Mouse (Mus musculus) heart, embryonic 12.5 days (tissue): ENCODE data around the gene App. TPM values are rescaled to one million over a fixed set of nuclear protein-coding genes. Genes with fewer than 3 reads are reported as not detected.

Experiments used
- ATAC-seq: fragments of 200-750 bp; cut with Nextera tagmentation; 2 replicates; pipeline ENCODE4 v1.8.0; 2017; ENCODE audit warnings: moderate TSS enrichment, moderate library complexity; ENCODE audit not compliant: insufficient number of reproducible peaks, low FRiP score
- H3K27ac ChIP-seq: fragments of 300-500 bp; sonication (generic); 2 replicates; pipeline ENCODE4 v1.5.1; 2016; ENCODE audit warnings: mild to moderate bottlenecking, moderate library complexity; ENCODE audit not compliant: poor library complexity, severe bottlenecking
- H3K27me3 ChIP-seq: fragments of 300-500 bp; sonication (generic); replicated peaks from 2 replicates; pipeline ENCODE4 v1.6.1; 2016; ENCODE audit warnings: mild to moderate bottlenecking, moderate library complexity
- H3K36me3 ChIP-seq: fragments of 300-500 bp; sonication (generic); 2 replicates; pipeline ENCODE4 v1.6.1; 2016; ENCODE audit warnings: mild to moderate bottlenecking, moderate library complexity
- H3K4me1 ChIP-seq: fragments of 300-500 bp; sonication (generic); replicated peaks from 2 replicates; pipeline ENCODE4 v1.6.1; 2016; ENCODE audit warnings: mild to moderate bottlenecking
- H3K4me2 ChIP-seq: fragments of 300-500 bp; sonication (generic); 2 replicates; pipeline ENCODE4 v1.6.1; 2016; ENCODE audit warnings: mild to moderate bottlenecking, moderate library complexity
- H3K4me3 ChIP-seq: fragments of 300-500 bp; sonication (generic); 2 replicates; pipeline ENCODE4 v1.5.1; 2016; ENCODE audit warnings: mild to moderate bottlenecking
- H3K9ac ChIP-seq: fragments of 300-500 bp; sonication (generic); 2 replicates; pipeline ENCODE4 v1.6.1; 2016; ENCODE audit warnings: mild to moderate bottlenecking, moderate library complexity
- H3K9me3 ChIP-seq: fragments of 300-500 bp; sonication (generic); replicated peaks from 2 replicates; pipeline ENCODE4 v1.6.1; 2016; ENCODE audit warnings: mild to moderate bottlenecking, moderate library complexity
- WGBS: fragments of 180-500 bp; shearing (Covaris S2); methylation state at CpG from one replicate; pipeline ENCODE4 v1.1.7; 2016; 5-methylcytosine and 5-hydroxymethylcytosine counted together
- polyA plus RNA-seq: library from polyadenylated mRNA; unstranded; fragments of >200 nt; fragmentation: Nextera tagmentation; extraction: Ambion mirVana; gene quantifications from 2 replicates; pipeline ENCODE4 v1.2.1, GENCODE M21; 2016

The App gene
- polyA plus RNA-seq, 1 experiment from 2014 or later, result 202 TPM

DNA sequence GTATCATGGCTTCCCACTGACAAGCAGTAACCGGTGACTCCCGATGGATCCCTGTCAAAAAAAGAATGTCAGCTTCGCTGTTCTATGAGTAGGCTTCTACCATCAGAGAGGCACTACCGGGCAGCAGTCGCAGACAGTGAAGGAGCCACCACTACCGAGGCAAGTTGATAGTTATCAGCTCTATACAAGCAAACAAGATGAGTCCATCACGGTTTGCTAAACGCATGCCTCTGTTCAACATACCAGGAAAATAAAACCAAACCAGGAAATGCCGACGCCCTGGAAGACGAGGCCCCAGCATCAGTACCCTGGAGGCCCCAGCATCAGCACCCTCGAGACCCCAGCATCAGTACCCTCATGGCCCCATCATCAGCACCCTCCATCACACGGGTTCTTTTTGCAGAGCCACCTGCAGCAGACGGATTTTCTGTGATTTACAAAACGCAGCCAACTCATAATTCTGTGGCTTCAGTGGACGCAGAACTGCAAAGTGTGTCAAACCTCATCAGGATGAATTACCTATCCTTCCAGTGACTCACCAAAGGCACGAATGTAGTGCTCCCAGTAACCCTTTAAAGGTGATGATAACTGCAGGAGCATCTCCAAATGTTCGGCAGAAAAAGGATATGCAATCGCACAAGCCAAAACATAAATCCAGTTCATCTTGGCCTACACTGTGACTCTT, 2.6 kb downstream of the App start:
- Histone ChIP-seq H3K9ac (0 out of 2 replicates have a peak overlapping the region, but pooled peaks have one; percentile 51), H3K4me1 (peaks cover 24% of the 10 kb centered on the region), H3K27ac (0 out of 2 replicates have a peak overlapping the region, but pooled peaks have one; percentile 27), H3K27me3 (no peaks in the 10 kb centered on the region), H3K9me3 (no peaks in the 10 kb centered on the region), H3K4me2 (peak overlapping the region; percentile 63), H3K4me3 (peak overlapping the region; percentile 2; the same call in 1 of the 2 replicates), H3K36me3 (peaks cover 17% of the 10 kb centered on the region)
- 44% methylated on average over 19 of the region's 19 CpGs for WGBS
- no peak for ATAC-seq

DNA sequence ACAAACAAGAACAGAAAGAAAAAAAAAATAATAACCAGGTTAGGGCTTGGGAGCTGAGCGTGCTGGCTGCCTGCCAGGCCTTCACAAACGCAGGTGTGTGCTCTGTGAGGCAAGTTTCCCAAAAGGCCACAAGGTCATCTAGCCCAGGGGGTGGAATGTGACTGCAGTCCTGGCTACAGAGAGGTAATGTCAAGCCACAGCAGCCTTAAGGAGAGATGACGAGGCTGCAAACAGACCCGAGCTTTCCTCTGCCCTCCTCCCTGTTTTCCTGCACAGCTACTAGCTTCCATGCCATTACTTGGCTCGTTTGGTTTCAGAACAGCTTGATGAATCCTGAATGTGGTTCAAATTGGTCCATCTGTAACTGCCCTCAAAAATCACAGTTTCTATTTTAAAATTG, 4.7 kb downstream of the App start:
- H3K27ac ChIP-seq, result no peak overlapping the region
- no peaks in the 10 kb centered on the region for H3K27me3 ChIP-seq
- no peak overlapping the region for H3K4me2 ChIP-seq
- no peak overlapping the region for H3K9ac ChIP-seq
- 39% methylated on average over 5 of the region's 5 CpGs for WGBS
- peaks cover 27% of the 10 kb centered on the region for H3K4me1 ChIP-seq
- H3K4me3 ChIP-seq, result no peak overlapping the region
- no peaks in the 10 kb centered on the region for H3K9me3 ChIP-seq
- H3K36me3 ChIP-seq, result peaks cover 17% of the 10 kb centered on the region
- no peak for ATAC-seq

DNA sequence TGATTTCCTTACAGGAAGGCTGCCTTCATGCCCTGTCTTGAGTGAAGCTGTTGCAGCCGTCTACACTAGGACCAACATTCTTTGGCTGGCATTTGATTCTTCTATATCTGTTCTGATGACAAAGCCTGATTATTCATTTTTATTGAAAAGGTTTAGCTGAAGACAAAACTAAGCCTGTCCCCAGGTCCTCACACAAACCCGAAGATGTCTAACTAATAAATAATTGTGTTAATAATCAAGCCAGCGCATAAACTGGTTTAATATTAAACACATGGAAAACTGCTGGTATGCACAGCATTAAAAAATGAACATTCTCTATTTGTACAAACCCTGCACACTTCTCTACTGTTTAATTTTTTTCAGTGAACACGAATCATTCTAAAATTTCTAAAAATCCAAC, 7.4 kb downstream of the App start:
- H3K27ac ChIP-seq, result no peak overlapping the region
- no peak overlapping the region for H3K4me2 ChIP-seq
- no peak for ATAC-seq
- H3K36me3 ChIP-seq, result peaks cover 19% of the 10 kb centered on the region
- H3K9me3 ChIP-seq, result no peaks in the 10 kb centered on the region
- H3K4me1 ChIP-seq, result peaks cover 26% of the 10 kb centered on the region
- H3K27me3 ChIP-seq, result no peaks in the 10 kb centered on the region
- H3K4me3 ChIP-seq, result no peak overlapping the region
- H3K9ac ChIP-seq, result no peak overlapping the region
- WGBS, result 70% methylated on average over 4 of the region's 4 CpGs

DNA sequence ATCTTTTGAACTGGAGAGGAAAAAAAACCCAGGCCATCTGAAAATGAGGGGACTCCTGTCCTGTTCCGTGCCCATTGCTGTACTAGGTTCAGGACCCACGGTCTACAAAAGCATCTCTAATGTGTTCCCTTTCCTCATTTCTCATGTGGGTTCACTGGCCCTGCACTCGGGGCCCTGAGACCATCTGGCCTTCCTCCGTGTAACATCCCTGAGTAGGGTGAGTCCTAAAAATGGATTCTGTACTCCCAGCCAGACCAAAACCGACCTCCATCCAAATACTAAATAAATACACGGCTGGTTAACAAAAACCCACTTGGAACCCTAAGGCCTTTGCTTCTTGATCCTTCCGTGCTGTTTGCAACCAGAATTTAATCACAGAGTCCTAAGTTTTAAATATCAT, 7.9 kb downstream of the App start:
- H3K36me3 ChIP-seq, result peaks cover 19% of the 10 kb centered on the region
- no peak overlapping the region for H3K4me3 ChIP-seq
- no peaks in the 10 kb centered on the region for H3K9me3 ChIP-seq
- peaks cover 21% of the 10 kb centered on the region for H3K4me1 ChIP-seq
- 0 out of 2 replicates have a peak overlapping the region, but pooled peaks have one; percentile 19 for H3K27ac ChIP-seq
- no peak for ATAC-seq
- H3K4me2 ChIP-seq, result no peak overlapping the region
- no peaks in the 10 kb centered on the region for H3K27me3 ChIP-seq
- 74% methylated on average over 7 of the region's 7 CpGs for WGBS
- H3K9ac ChIP-seq, result no peak overlapping the region

DNA sequence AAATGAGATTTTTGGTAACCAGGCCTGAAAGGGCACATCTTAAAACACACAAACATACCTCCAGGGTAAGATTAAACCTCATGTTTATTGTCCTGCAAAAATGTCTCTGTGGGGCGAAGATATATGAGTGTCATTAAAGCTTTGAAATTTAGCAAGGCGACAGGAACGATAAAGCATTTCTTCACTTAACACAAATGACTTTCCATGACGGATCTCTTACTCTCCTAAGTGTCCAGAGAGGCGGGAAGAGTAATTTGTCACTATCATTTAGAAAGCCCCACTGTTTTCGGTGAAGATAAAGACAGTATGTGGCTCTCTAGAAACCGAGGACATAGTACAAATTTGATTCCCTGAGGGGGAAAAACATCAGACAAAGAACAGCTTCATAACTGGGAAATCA, 8.4 kb downstream of the App start:
- no peaks in the 10 kb centered on the region for H3K27me3 ChIP-seq
- H3K27ac ChIP-seq, result no peak overlapping the region
- WGBS, result 53% methylated on average over 7 of the region's 7 CpGs
- no peak for ATAC-seq
- no peak overlapping the region for H3K4me2 ChIP-seq
- H3K9ac ChIP-seq, result no peak overlapping the region
- H3K9me3 ChIP-seq, result no peaks in the 10 kb centered on the region
- H3K36me3 ChIP-seq, result peaks cover 19% of the 10 kb centered on the region
- H3K4me1 ChIP-seq, result peaks cover 21% of the 10 kb centered on the region
- H3K4me3 ChIP-seq, result no peak overlapping the region

DNA sequence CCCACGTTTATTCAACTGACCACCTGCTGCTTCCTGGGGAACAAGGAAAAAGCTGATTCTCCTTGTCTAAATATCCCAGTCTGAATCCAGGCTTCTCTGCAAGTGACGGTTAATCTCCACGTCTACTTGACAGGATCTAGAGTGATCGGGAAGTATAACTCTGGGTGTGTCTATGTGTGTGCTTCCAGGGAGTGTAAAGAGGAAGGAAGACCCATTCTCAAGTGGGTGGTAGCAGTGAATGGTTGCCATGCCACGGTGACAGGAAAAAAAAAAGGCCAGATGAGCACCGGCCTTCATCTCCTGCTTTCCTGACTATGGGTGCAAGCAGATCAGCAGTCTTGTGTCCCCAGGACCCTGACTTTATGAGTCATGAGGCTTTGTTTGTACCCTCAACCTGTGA, 10.8 kb downstream of the App start:
- Histone ChIP-seq H3K4me2 (no peak overlapping the region), H3K36me3 (peaks cover 9% of the 10 kb centered on the region), H3K27me3 (no peaks in the 10 kb centered on the region), H3K9ac (no peak overlapping the region), H3K9me3 (no peaks in the 10 kb centered on the region), H3K4me1 (peaks cover 16% of the 10 kb centered on the region), H3K4me3 (no peak overlapping the region), H3K27ac (no peak overlapping the region)
- no peak for ATAC-seq
- WGBS, result 72% methylated on average over 6 of the region's 6 CpGs

DNA sequence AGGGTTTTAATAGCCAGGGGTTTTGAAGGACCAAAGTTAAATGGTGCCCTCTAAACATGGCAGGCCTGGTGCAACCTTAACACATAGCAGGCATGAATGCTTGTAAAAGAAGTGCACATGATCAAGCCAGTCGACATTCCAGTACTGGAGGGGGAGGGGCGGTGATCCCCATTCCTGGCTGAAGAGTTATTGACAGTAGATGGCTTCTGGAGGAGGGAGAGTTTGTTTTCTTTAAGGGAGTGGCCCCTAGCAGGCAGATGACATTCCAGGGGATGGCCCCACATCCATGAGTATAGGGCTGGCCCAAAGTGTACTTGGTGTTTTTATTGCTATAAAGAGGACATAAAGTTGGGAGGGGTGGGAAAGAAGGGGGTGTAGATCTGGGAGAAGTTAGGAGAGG, 13.4 kb downstream of the App start:
- Histone ChIP-seq H3K27ac (no peak overlapping the region), H3K9ac (no peak overlapping the region), H3K4me3 (no peak overlapping the region), H3K9me3 (no peaks in the 10 kb centered on the region), H3K36me3 (0 out of 2 replicates have a peak, but pooled peaks cover 2% of the 10 kb centered on the region), H3K27me3 (no peaks in the 10 kb centered on the region), H3K4me1 (peaks cover 20% of the 10 kb centered on the region), H3K4me2 (no peak overlapping the region)
- 38% methylated on average over 2 of the region's 2 CpGs for WGBS
- ATAC-seq, result no peak

DNA sequence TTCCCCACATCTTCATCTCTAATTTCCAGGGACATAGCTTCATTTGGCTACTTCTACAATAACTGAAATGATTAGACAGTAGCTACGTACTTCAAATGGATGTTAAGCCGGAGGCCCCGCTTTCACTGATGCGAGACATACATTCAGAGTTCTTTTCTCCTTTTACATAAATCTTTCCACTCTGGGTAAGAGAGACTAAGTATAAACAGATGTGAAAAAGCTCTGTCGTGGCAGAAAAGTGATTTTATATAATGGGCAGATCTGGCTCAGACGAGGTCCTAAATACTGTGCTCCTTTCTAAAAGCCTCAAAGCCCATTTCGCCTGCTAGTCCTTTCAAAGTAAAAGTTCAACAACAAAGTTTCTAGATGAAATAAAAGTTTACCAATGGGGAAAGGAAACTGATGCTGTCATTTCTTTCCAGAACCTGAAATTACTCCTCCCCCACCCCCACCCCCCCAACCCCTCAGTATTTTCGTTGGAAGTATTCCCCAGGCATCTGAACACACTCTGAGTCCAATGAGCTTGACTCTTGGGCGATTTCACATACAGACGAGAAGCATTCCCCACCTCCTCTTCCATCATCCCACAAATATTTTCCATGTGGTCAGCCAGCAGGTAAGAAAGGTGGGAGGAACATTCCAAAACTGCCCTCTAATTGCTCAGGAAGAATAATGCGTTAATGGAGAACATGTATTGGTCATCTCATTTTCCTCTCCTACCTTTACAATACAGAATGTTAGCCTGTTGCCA, 15.6 kb downstream of the App start:
- ATAC-seq, result no peak
- 72% methylated on average over 11 of the region's 11 CpGs for WGBS
- Histone ChIP-seq H3K4me2 (no peak overlapping the region), H3K4me3 (no peak overlapping the region), H3K9ac (no peak overlapping the region), H3K27ac (peak overlapping the region; percentile 43; the same call in 1 of the 2 replicates), H3K36me3 (0 out of 2 replicates have a peak, but pooled peaks cover 2% of the 10 kb centered on the region), H3K4me1 (peaks cover 27% of the 10 kb centered on the region), H3K9me3 (no peaks in the 10 kb centered on the region), H3K27me3 (no peaks in the 10 kb centered on the region)

DNA sequence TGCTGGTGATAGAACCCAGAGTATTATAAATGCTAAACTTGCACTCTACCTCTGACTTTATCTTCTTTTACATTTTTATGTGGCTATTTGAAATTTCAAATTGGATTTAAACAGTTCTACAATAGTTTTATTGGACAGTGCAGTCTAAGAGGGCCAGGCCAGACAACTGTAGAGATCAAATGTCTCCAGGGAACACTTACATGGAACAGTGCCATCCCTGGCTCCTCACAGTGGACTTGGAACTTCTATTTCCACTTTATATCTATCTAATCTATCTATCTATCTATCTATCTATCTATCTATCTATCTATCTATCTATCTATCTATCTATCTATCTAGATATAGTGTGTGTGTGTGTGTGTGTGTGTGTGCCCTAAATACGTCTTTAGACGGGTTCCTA, 16.4 kb downstream of the App start:
- H3K27ac ChIP-seq, result no peak overlapping the region
- no peak for ATAC-seq
- H3K4me2 ChIP-seq, result no peak overlapping the region

DNA sequence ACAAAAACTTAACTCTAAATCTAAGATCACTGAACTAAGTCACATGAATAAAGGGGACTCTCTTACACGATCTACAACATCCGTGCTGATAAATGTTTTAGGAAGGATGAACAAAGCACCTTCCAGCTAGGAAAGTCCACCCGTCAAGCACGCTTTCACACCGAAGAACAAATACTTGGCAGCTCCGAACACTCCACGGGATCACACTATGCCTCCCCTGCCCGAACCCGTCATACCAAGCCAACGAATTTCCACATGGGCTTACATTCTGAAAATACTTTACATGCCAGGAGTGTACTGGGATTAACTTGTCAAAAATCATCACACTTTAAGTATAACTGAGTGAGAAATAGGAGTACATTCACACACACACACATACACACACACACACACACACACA, 17.7 kb downstream of the App start:
- Histone ChIP-seq H3K27me3 (no peaks in the 10 kb centered on the region), H3K4me1 (peaks cover 46% of the 10 kb centered on the region), H3K27ac (no peak overlapping the region), H3K4me2 (no peak overlapping the region), H3K36me3 (no peaks in the 10 kb centered on the region), H3K9me3 (no peaks in the 10 kb centered on the region), H3K4me3 (no peak overlapping the region), H3K9ac (no peak overlapping the region)
- 49% methylated on average over 10 of the region's 10 CpGs for WGBS
- ATAC-seq, result 0 out of 2 replicates have a peak, but pooled peaks have one; percentile 24

More for the DNA sequence above, 16.4 kb downstream of the App start:
- WGBS, result 92% methylated on average over 2 of the region's 2 CpGs
- Histone ChIP-seq H3K9me3 (no peaks in the 10 kb centered on the region), H3K9ac (no peak overlapping the region), H3K4me3 (no peak overlapping the region), H3K4me1 (peaks cover 35% of the 10 kb centered on the region), H3K36me3 (0 out of 2 replicates have a peak, but pooled peaks cover 2% of the 10 kb centered on the region), H3K27me3 (no peaks in the 10 kb centered on the region)

DNA sequence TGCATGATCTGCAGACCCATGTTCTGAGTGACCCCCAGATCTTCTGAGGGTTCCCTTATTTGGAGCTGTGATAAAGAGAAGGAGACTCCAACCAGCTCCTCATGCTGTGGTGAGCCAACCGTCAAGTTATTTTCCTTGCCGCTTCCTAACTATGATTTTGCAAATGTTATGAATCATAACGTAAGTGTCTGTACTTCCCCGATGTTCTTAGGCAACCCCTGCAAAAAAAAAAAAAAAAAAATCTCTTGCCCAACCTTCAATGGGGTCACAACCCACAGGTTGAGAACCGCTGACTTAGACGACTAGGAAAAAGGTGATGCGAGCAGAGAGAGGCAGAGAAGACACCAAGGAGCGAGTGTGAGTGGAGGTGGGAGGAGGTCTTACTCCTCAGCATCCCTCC, 21.1 kb downstream of the App start:
- H3K9me3 ChIP-seq, result no peaks in the 10 kb centered on the region
- no peak overlapping the region for H3K4me2 ChIP-seq
- WGBS, result 77% methylated on average over 8 of the region's 8 CpGs
- peak overlapping the region; percentile 87; the same call in 1 of the 2 replicates for H3K27ac ChIP-seq
- no peak overlapping the region for H3K9ac ChIP-seq
- H3K36me3 ChIP-seq, result no peaks in the 10 kb centered on the region
- H3K27me3 ChIP-seq, result no peaks in the 10 kb centered on the region
- H3K4me1 ChIP-seq, result peaks cover 56% of the 10 kb centered on the region
- ATAC-seq, result no peak
- no peak overlapping the region for H3K4me3 ChIP-seq
